Mouse (Mus musculus) CD8-positive naive resting alpha-beta T cell, adult 2 months (primary cell): ENCODE results near the gene Dok3.

Source experiments
- DNase-seq, 2 experiments: peaks; one replicate each; pipeline ENCODE4 v3.0.0; 2022; ENCODE audit warnings: low read depth in 2 of 2, low spot score in 2 of 2

Gene Dok3

GRCm38 (mm10) chr13:55510332-55510667 lies 18.8 kb downstream of the Dok3 start:
- DNase-seq: no peak

- DNase-seq: no peak
These were observed 20.6 kb downstream of the Dok3 start for GRCm38 (mm10) chr13:55508531-55508930.

- DNase-seq: no peak
These were observed 21.2 kb downstream of the Dok3 start for GRCm38 (mm10) chr13:55507877-55508276.

- no peak for DNase-seq
These were observed 22.4 kb downstream of the Dok3 start for GRCm38 (mm10) chr13:55506697-55507096.

- DNase-seq: no peak
These were observed 23.3 kb downstream of the Dok3 start for GRCm38 (mm10) chr13:55505810-55506209.

GRCm38 (mm10) chr13:55504390-55504789 lies 24.7 kb downstream of the Dok3 start:
- DNase-seq: no peak

- DNase-seq: no peak
These were observed 26.7 kb downstream of the Dok3 start for GRCm38 (mm10) chr13:55502405-55502804.

GRCm38 (mm10) chr13:55500575-55500974 lies 28.5 kb downstream of the Dok3 start:
- DNase-seq: no peak

- DNase-seq: no peak
These were observed 30.2 kb downstream of the Dok3 start for GRCm38 (mm10) chr13:55498906-55499305.

- no peak for DNase-seq
These were observed 32.4 kb downstream of the Dok3 start for GRCm38 (mm10) chr13:55496661-55497060.

- DNase-seq: no peak
These were observed 33.4 kb downstream of the Dok3 start for GRCm38 (mm10) chr13:55495702-55496101.

- DNase-seq: no peak
These were observed 34.0 kb downstream of the Dok3 start for GRCm38 (mm10) chr13:55494883-55495621.

GRCm38 (mm10) chr13:55494257-55494656 lies 34.8 kb downstream of the Dok3 start:
- no peak for DNase-seq

- DNase-seq: no peak
These were observed 41.3 kb downstream of the Dok3 start, which contains the start of gene Dbn1 for GRCm38 (mm10) chr13:55487578-55488498. Gene Dbn1, minus strand, starts transcription at chr13:55488111.

- no peak for DNase-seq
These were observed 42.0 kb downstream of the Dok3 start for GRCm38 (mm10) chr13:55486916-55487577.

- DNase-seq: no peak
These were observed 42.9 kb downstream of the Dok3 start for GRCm38 (mm10) chr13:55486029-55486794.

GRCm38 (mm10) chr13:55484520-55485088 lies 44.5 kb downstream of the Dok3 start:
- no peak for DNase-seq

GRCm38 (mm10) chr13:55483593-55483992 lies 45.5 kb downstream of the Dok3 start:
- no peak for DNase-seq

GRCm38 (mm10) chr13:55483071-55483470 lies 46.0 kb downstream of the Dok3 start:
- DNase-seq: no peak

GRCm38 (mm10) chr13:55482542-55482941 lies 46.6 kb downstream of the Dok3 start:
- no peak for DNase-seq

- DNase-seq: no peak
These were observed 49.2 kb downstream of the Dok3 start for GRCm38 (mm10) chr13:55479929-55480328.
